Mouse (Mus musculus) bone marrow macrophage, adult 2 months (primary cell): ENCODE measurements around the gene Socs5. TPM values are rescaled to one million over a fixed set of nuclear protein-coding genes. Genes with fewer than 3 reads are reported as not detected.

ENCODE experiments used
- H3K27ac ChIP-seq: 2 replicates; pipeline ENCODE4 v1.5.1; 2012; ENCODE audit warnings: low read depth, low read length; ENCODE audit not compliant: insufficient read depth
- H3K4me1 ChIP-seq: 2 replicates; pipeline ENCODE4 v1.6.1; 2012; ENCODE audit warnings: low read length; ENCODE audit not compliant: control insufficient read depth, insufficient read depth
- H3K4me3 ChIP-seq: 2 replicates; pipeline ENCODE4 v1.5.1; 2012; ENCODE audit warnings: mild to moderate bottlenecking, low read length, moderate library complexity; ENCODE audit not compliant: insufficient read depth
- CTCF ChIP-seq: IDR thresholded peaks from 2 replicates; pipeline ENCODE4 v1.5.1; 2012; ENCODE audit warnings: low read depth, mild to moderate bottlenecking, low read length, moderate library complexity
- POLR2A ChIP-seq: IDR thresholded peaks from 2 replicates; pipeline ENCODE4 v1.6.1; 2012; ENCODE audit warnings: mild to moderate bottlenecking, low read depth, low read length, borderline replicate concordance
- polyA plus RNA-seq: library from polyadenylated mRNA; stranded (reverse); fragments of >200 nt; gene quantifications from 2 replicates; pipeline ENCODE4 v1.2.4, GENCODE M21; 2012; ENCODE audit not compliant: missing spikeins, insufficient read depth, insufficient read length

The Socs5 gene
- polyA plus RNA-seq, 1 experiment = 20.4 TPM

DNA sequence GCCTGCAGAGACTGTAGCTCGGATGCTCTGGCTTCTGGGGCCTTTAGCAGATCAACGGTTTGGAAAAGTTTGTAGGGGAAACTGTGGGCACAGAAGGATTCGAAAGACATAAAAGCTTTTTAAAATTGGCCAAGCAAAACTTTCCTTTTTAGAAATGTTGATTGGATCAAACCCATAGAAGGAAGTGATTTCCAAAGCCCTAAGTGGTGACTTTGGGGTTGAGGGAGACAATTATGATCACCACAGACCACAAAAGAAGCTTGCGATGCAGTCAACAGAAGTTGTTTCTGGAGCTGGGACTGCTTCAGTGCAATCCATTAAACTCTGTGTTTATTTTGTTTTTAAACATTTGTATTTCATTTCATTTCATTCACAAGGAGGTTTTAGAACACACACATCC lies 24.9 kb upstream of the Socs5 start:
- H3K27ac ChIP-seq = no peak overlapping the region
- H3K4me1 ChIP-seq = peaks cover 6% of the 10 kb centered on the region
- TF ChIP-seq POLR2A (no peak), CTCF (no peak)
- H3K4me3 ChIP-seq = no peak overlapping the region

GRCm38 (mm10) chr17:87083671-87084070 lies 23.8 kb upstream of the Socs5 start:
- peaks cover 6% of the 10 kb centered on the region for H3K4me1 ChIP-seq
- no peak for TF ChIP-seq POLR2A
- no peak for TF ChIP-seq CTCF
- H3K4me3 ChIP-seq = no peak overlapping the region
- no peak overlapping the region for H3K27ac ChIP-seq

DNA sequence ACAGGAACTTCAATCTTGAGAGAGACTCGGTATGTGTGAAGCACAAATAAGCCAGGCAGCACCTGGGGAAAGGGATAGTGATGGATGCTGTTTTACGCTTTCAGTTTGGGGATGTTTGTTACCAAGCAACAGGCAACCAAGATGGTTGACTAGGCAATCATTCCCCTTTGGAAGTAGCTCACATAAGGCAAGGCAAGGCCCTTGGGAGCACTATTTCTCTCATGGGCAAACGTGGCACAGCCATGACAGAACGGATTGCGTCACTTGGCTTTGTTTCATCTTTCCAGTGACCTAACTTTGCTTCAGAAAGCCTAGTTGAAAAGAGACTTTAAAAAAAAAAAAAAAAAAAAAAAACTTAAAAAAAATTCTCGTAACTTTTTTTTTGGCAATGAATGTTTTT lies 21.8 kb upstream of the Socs5 start:
- TF ChIP-seq CTCF (no peak), POLR2A (no peak)
- peaks cover 6% of the 10 kb centered on the region for H3K4me1 ChIP-seq
- no peak overlapping the region for H3K27ac ChIP-seq
- no peak overlapping the region for H3K4me3 ChIP-seq

GRCm38 (mm10) chr17:87089296-87089695 lies 18.2 kb upstream of the Socs5 start:
- no peak overlapping the region for H3K4me3 ChIP-seq
- TF ChIP-seq CTCF (no peak), POLR2A (no peak)
- no peak overlapping the region for H3K27ac ChIP-seq
- H3K4me1 ChIP-seq = peaks cover 9% of the 10 kb centered on the region

DNA sequence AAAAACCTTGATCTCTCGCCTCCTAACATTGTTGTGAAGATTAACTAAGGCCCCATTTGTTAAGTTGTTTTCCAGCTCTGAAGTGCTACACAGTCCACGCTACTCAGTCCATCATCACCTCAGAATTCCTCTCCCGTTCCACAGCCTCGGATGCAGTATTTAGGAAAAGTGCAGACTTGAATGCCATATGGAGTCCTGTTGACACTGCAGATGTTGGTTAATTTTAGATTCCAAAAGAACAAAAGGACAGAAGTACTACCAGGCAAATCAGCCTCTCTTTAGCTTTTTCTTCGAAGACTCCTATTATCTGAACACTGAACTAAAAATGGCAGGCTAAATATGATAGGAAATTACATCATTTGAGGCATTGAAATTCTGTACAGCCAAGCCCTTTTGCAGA lies 14.4 kb upstream of the Socs5 start:
- Histone ChIP-seq H3K27ac (peak overlapping the region; percentile 84), H3K4me3 (no peak overlapping the region)

DNA sequence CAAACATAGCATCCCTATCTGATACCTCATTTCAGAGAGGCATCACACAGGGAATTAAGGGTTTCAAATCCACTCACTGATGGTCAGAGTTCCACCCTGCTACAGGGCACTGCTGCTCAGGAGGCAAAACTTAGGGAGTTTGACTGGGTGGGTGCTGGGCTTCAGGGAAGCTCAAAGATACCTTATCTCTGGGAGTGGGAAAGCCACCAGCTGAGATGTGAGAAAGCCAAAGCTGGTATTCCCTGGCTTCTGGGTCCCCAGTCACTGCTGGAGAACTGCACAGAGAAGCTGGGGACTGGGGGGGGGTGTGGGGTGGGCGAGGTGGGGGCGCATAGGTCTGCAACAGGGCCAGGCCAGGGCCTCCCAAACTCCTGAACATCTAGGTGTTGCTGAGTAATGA lies 10.5 kb upstream of the Socs5 start:
- Histone ChIP-seq H3K4me3 (no peak overlapping the region), H3K4me1 (peaks cover 13% of the 10 kb centered on the region), H3K27ac (no peak overlapping the region)
- TF ChIP-seq CTCF = no peak
- no peak for TF ChIP-seq POLR2A

More for the DNA sequence above, 14.4 kb upstream of the Socs5 start:
- H3K4me1 ChIP-seq = peaks cover 13% of the 10 kb centered on the region
- no peak for TF ChIP-seq CTCF
- TF ChIP-seq POLR2A = no peak

DNA sequence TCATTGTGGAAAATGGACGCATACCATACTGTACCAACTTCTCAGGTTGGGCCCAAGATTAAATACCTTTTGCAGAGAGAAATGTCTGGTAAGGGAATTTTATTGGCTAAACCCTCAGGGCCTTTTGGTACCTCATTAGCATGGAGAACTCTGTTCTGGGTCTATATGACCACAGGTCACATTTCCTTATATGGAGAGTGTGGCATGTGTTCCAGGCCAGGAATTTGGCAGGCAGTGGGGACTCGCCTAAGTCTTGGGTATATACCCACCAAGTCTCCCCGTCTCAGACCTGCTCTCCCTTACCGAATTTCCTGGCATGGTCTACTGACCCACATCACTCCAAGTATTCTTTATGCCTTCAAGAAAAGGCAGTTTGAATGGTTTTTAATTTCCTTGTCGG lies 9.9 kb upstream of the Socs5 start:
- TF ChIP-seq CTCF = no peak
- TF ChIP-seq POLR2A = no peak
- Histone ChIP-seq H3K4me3 (no peak overlapping the region), H3K27ac (no peak overlapping the region), H3K4me1 (peaks cover 15% of the 10 kb centered on the region)

GRCm38 (mm10) chr17:87100947-87101346 lies 6.5 kb upstream of the Socs5 start:
- Histone ChIP-seq H3K4me3 (no peak overlapping the region), H3K4me1 (peaks cover 20% of the 10 kb centered on the region), H3K27ac (no peak overlapping the region)
- TF ChIP-seq CTCF = no peak
- no peak for TF ChIP-seq POLR2A

- H3K4me3 ChIP-seq = no peak overlapping the region
- TF ChIP-seq CTCF (no peak), POLR2A (no peak)
- H3K4me1 ChIP-seq = peaks cover 23% of the 10 kb centered on the region
- no peak overlapping the region for H3K27ac ChIP-seq
These were observed 4.8 kb upstream of the Socs5 start for GRCm38 (mm10) chr17:87102636-87103035.

- no peak overlapping the region for H3K4me3 ChIP-seq
- peaks cover 23% of the 10 kb centered on the region for H3K4me1 ChIP-seq
- TF ChIP-seq CTCF = no peak
- no peak for TF ChIP-seq POLR2A
- no peak overlapping the region for H3K27ac ChIP-seq
These were observed 4.4 kb upstream of the Socs5 start for GRCm38 (mm10) chr17:87103060-87103459.

DNA sequence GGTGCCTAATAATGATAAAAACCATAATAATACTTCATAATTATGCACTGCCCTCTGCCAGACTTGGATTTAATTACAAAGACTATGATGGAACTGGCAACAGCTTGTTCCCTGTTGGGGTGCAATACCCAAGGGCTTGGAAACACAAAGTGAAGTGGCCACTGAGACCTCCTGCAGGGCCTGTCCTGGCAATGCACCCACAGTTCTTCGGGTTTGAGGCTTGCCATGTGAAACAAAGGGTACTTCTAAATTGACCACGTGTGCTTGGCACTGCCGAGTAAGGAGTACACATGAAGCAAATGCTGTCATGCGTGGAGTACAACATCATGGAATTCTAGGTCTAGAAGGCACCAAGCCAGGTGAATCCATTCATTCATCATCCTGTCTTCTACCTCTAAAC lies 3.2 kb upstream of the Socs5 start:
- Histone ChIP-seq H3K4me1 (peaks cover 29% of the 10 kb centered on the region), H3K4me3 (no peak overlapping the region)

More for the DNA sequence above, 3.2 kb upstream of the Socs5 start:
- no peak for TF ChIP-seq POLR2A
- TF ChIP-seq CTCF = no peak
- H3K27ac ChIP-seq = no peak overlapping the region
